Mouse (Mus musculus) liver, postnatal 0 days (tissue): Measurements from ENCODE around the gene Mthfs. TPM values are rescaled to one million over a fixed set of nuclear protein-coding genes. Genes with fewer than 3 reads are reported as not detected.
"Not testable (repeated sequence)": the region's sequence is repeated elsewhere in the genome, so short reads cannot be mapped to it uniquely, and the experiment has no call there.

Experiments used
- ATAC-seq: fragments of 200-750 bp; cut with Nextera tagmentation; 2 replicates; pipeline ENCODE4 v1.8.0; 2017; ENCODE audit warnings: mild to moderate bottlenecking, moderate library complexity
- DNase-seq: peaks from one replicate; pipeline ENCODE4 v3.0.0-alpha.2; 2016
- H3K27ac ChIP-seq: fragments of 300-500 bp; sonication (generic); 2 replicates; pipeline ENCODE4 v1.5.1; 2014; ENCODE audit warnings: antibody characterized with exemption, moderate library complexity, mild to moderate bottlenecking, low read depth
- H3K27me3 ChIP-seq: fragments of 300-500 bp; sonication (generic); 2 replicates; pipeline ENCODE4 v1.6.1; 2014; ENCODE audit warnings: low read length, control low read depth, mixed read lengths; ENCODE audit not compliant: insufficient read depth
- H3K36me3 ChIP-seq: fragments of 300-500 bp; sonication (generic); replicated peaks from 2 replicates; pipeline ENCODE4 v1.6.1; 2014; ENCODE audit warnings: mild to moderate bottlenecking, control low read depth, low read length, moderate library complexity, mixed read lengths; ENCODE audit not compliant: insufficient read depth
- H3K4me1 ChIP-seq: fragments of 300-500 bp; sonication (generic); 2 replicates; pipeline ENCODE4 v1.6.1; 2014; ENCODE audit warnings: antibody characterized with exemption, mild to moderate bottlenecking, control low read depth; ENCODE audit not compliant: insufficient read depth
- H3K4me2 ChIP-seq: fragments of 300-500 bp; sonication (generic); 2 replicates; pipeline ENCODE4 v1.6.1; 2014; ENCODE audit warnings: low read depth, mild to moderate bottlenecking, low read length, moderate library complexity, mixed read lengths
- H3K4me3 ChIP-seq: fragments of 300-500 bp; sonication (generic); 2 replicates; pipeline ENCODE4 v1.5.1; 2014; ENCODE audit warnings: low read depth, low read length
- H3K9ac ChIP-seq: fragments of 300-500 bp; sonication (generic); replicated peaks from 2 replicates; pipeline ENCODE4 v1.6.1; 2014; ENCODE audit warnings: mild to moderate bottlenecking, moderate library complexity
- H3K9me3 ChIP-seq: fragments of 300-500 bp; sonication (generic); 2 replicates; pipeline ENCODE4 v1.6.1; 2016; ENCODE audit warnings: mild to moderate bottlenecking, control low read depth, low read length, mixed read lengths
- CTCF ChIP-seq: sonication (generic); IDR thresholded peaks from 2 replicates; pipeline ENCODE4 v1.5.1; 2016; ENCODE audit warnings: antibody characterized with exemption, low read depth
- WGBS: fragments of 180-500 bp; shearing (Covaris S2); extraction: QIAGEN DNeasy Blood & Tissue Kit; methylation state at CpG from one replicate; pipeline ENCODE4 v1.1.7; 2014; ENCODE audit not compliant: insufficient replicate concordance; 5-methylcytosine and 5-hydroxymethylcytosine counted together
- polyA plus RNA-seq: library from polyadenylated mRNA; unstranded; fragments of >200 nt; fragmentation: Nextera tagmentation; extraction: Ambion mirVana; gene quantifications from 2 replicates; pipeline ENCODE4 v1.2.1, GENCODE M21; 2015

The Mthfs gene
- polyA plus RNA-seq = 39.6 and 43.6 TPM in 2 replicates

- Histone ChIP-seq H3K4me2 (peak within 1 kb of the TSS; percentile 56; the same call in 1 of the 2 replicates), H3K27ac (peak within 1 kb of the TSS; percentile 83), H3K4me3 (peak within 1 kb of the TSS; percentile 36)
- WGBS = 22% methylated on average over 9 of the region's 12 CpGs
- not testable (repeated sequence) for DNase-seq, H3K4me1 ChIP-seq, H3K9ac ChIP-seq, H3K9me3 ChIP-seq, H3K27me3 ChIP-seq, H3K36me3 ChIP-seq
- peak; percentile 35; the same call in 1 of the 2 replicates for TF ChIP-seq CTCF
- peak; percentile 58 for ATAC-seq
Measured at GRCm38 (mm10) chr9:89210353-89211064, at the start of gene Mthfs. TSS of gene Mthfs (plus strand) at chr9:89210676.

- H3K4me2 ChIP-seq, H3K4me1 ChIP-seq, H3K9me3 ChIP-seq, DNase-seq, ATAC-seq, H3K36me3 ChIP-seq, H3K27ac ChIP-seq, H3K27me3 ChIP-seq, H3K9ac ChIP-seq, H3K4me3 ChIP-seq: not testable (repeated sequence)
Measured at GRCm38 (mm10) chr9:89172539-89172938, 37.9 kb upstream of the Mthfs start.

- H3K27ac ChIP-seq, H3K9ac ChIP-seq, H3K9me3 ChIP-seq, H3K27me3 ChIP-seq, ATAC-seq, H3K36me3 ChIP-seq, H3K4me3 ChIP-seq, H3K4me2 ChIP-seq, H3K4me1 ChIP-seq: not testable (repeated sequence)
- peak; percentile 38 for DNase-seq
- WGBS = 19% methylated on average over 2 of the region's 3 CpGs
- peak; percentile 56 for TF ChIP-seq CTCF
Measured at GRCm38 (mm10) chr9:89178833-89179232, 31.6 kb upstream of the Mthfs start.

GRCm38 (mm10) chr9:89179469-89179868 is 31.0 kb upstream of the Mthfs start:
- H3K27ac ChIP-seq, H3K36me3 ChIP-seq, H3K4me3 ChIP-seq, H3K9ac ChIP-seq, H3K9me3 ChIP-seq, H3K27me3 ChIP-seq, H3K4me2 ChIP-seq, H3K4me1 ChIP-seq, DNase-seq, ATAC-seq: not testable (repeated sequence)
- 68% methylated on average over 2 of the region's 4 CpGs for WGBS

- H3K9me3 ChIP-seq, ATAC-seq, H3K4me3 ChIP-seq, H3K4me2 ChIP-seq, H3K36me3 ChIP-seq, H3K27me3 ChIP-seq, H3K27ac ChIP-seq, H3K9ac ChIP-seq, DNase-seq, H3K4me1 ChIP-seq: not testable (repeated sequence)
- WGBS = 74% methylated on average over 15 of the region's 15 CpGs
Measured at GRCm38 (mm10) chr9:89187006-89187405, 23.5 kb upstream of the Mthfs start.

- not testable (repeated sequence) for H3K27me3 ChIP-seq, H3K4me2 ChIP-seq, H3K36me3 ChIP-seq, DNase-seq, H3K9me3 ChIP-seq, H3K4me1 ChIP-seq, H3K27ac ChIP-seq, H3K9ac ChIP-seq, H3K4me3 ChIP-seq
- ATAC-seq = peak; percentile 40
Measured at GRCm38 (mm10) chr9:89195483-89195882, 15.0 kb upstream of the Mthfs start.

- H3K27me3 ChIP-seq, H3K4me2 ChIP-seq, H3K27ac ChIP-seq, DNase-seq, H3K9me3 ChIP-seq, H3K4me1 ChIP-seq, H3K36me3 ChIP-seq, H3K9ac ChIP-seq, ATAC-seq, H3K4me3 ChIP-seq: not testable (repeated sequence)
- WGBS = 29% methylated on average over 1 of the region's 1 CpGs
Measured at GRCm38 (mm10) chr9:89197509-89197908, 13.0 kb upstream of the Mthfs start.

GRCm38 (mm10) chr9:89198349-89198748 is 12.1 kb upstream of the Mthfs start:
- not testable (repeated sequence) for DNase-seq, H3K27me3 ChIP-seq, H3K4me3 ChIP-seq, H3K9ac ChIP-seq, H3K27ac ChIP-seq, H3K4me2 ChIP-seq, H3K4me1 ChIP-seq, H3K9me3 ChIP-seq, H3K36me3 ChIP-seq
- WGBS = 68% methylated on average over 3 of the region's 3 CpGs
- peak; percentile 41; the same call in 1 of the 2 replicates for ATAC-seq

GRCm38 (mm10) chr9:89198969-89199416 is 11.5 kb upstream of the Mthfs start, which contains the start of the genes Bcl2a1b and Gm29094:
TSS of gene Bcl2a1b (plus strand) at chr9:89199209.
TSS of gene Gm29094 (plus strand) at chr9:89199379.
- not testable (repeated sequence) for H3K4me2 ChIP-seq, H3K27ac ChIP-seq, H3K4me3 ChIP-seq, H3K9me3 ChIP-seq, DNase-seq, H3K9ac ChIP-seq, H3K4me1 ChIP-seq, H3K27me3 ChIP-seq, H3K36me3 ChIP-seq
- ATAC-seq = peak; percentile 63
- WGBS = 53% methylated on average over 5 of the region's 5 CpGs

- not testable (repeated sequence) for DNase-seq, H3K27me3 ChIP-seq, H3K4me1 ChIP-seq, H3K4me3 ChIP-seq, H3K4me2 ChIP-seq, H3K9ac ChIP-seq, H3K36me3 ChIP-seq, H3K9me3 ChIP-seq, H3K27ac ChIP-seq, ATAC-seq
Measured at GRCm38 (mm10) chr9:89202256-89202655, 8.2 kb upstream of the Mthfs start.
